Mouse (Mus musculus) kidney, postnatal 14 days (tissue): ENCODE results near the gene Cyp2d9.
"Not testable (repeated sequence)": the region's sequence is repeated elsewhere in the genome, so short reads cannot be mapped to it uniquely, and the experiment has no call there.

Source experiments
- DNase-seq: peaks from one replicate; pipeline ENCODE4 v3.0.0; 2022; ENCODE audit warnings: mixed read lengths

The Cyp2d9 gene

DNA sequence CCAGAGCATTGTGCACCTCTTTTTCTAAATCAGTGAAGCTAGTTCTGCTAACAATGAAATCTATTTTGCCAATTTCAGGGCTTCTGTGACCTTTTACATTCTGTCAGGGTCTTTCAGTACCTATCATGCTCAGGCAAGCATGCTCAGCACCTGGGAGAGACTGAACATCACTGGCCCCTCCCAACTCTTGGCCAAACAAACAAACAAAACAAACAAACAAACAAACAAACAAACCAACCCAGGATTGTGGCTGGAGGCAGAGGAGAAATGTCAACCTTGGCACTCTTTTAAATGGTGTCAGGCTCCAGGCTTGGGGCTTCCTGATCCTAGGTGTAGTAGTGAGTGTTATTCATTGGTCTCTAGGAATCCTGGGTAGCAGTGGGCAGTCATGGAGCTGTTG, at the start of gene Cyp2d9:
Gene Cyp2d9 (plus strand): TSS at position 301 of the 400 bp plus-strand sequence.
- no peak for DNase-seq

GRCm38 (mm10) chr15:82385729-82386128, 47.5 kb upstream of the Cyp2d9 start:
- DNase-seq: no peak

DNA sequence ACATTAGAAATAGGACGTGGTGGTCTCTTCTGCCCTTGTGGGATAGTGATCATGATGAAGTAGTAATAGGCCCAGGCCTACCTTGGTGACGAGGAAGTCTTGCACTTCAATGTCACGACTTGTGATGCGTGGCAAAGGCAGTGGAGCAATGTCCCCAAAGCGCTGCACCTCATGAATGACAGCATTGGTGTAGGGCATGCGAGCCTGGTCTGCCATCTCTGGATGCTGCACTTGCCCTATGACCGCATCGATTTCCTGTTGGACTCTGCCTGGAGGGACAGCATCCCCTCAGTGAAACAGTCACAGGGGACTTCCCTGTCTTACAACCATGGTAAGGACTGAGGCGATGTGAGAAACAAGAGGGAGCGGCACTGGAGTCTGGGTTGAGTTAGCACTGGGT, 43.3 kb upstream of the Cyp2d9 start:
- not testable (repeated sequence) for DNase-seq

GRCm38 (mm10) chr15:82393922-82394321, 39.3 kb upstream of the Cyp2d9 start, which contains the start of gene Cyp2d11:
Gene Cyp2d11, minus strand, starts transcription at chr15:82394022.
- DNase-seq: not testable (repeated sequence)

DNA sequence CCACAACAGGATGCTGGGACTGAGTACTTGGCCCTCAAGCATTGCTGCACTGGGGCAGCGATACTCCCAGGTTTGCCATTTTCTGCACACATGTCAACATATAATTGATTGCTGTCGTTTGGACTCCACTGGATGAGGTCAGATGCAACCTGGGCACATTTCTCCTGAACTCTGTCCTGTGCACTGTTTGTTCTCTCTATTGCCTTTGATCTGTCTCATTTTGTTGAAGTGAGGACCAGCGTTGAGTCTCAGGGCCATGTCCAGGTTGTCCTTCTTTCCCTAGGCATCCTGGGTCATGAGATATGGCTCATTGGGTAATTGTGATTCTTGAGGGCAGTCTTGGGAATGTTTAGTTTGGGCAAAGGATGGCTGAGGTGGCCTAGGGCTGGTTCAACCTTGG, 37.3 kb upstream of the Cyp2d9 start:
- DNase-seq: not testable (repeated sequence)

DNA sequence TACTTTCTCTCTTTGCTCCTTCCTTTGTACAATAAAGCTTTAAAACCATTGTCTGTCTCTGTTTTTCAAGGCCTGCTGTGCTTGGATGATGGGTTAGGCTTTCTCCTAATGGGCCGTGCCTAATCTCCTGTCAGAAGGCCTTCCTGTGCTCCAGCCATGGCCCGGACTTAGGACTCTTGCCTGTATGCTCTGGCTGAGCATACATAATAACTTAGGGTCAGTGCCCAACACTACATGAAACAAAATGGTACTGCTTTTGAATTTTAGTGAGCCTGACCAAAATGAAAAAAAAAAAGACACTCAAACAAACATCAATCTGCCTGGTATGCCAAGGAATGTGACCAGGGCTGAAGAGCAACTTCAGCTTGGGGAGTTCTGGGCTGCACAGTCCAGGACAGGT, 31.7 kb upstream of the Cyp2d9 start:
- DNase-seq: no peak

GRCm38 (mm10) chr15:82402106-82402505, 31.1 kb upstream of the Cyp2d9 start:
- DNase-seq: no peak

GRCm38 (mm10) chr15:82402741-82403140, 30.5 kb upstream of the Cyp2d9 start:
- DNase-seq: no peak

DNA sequence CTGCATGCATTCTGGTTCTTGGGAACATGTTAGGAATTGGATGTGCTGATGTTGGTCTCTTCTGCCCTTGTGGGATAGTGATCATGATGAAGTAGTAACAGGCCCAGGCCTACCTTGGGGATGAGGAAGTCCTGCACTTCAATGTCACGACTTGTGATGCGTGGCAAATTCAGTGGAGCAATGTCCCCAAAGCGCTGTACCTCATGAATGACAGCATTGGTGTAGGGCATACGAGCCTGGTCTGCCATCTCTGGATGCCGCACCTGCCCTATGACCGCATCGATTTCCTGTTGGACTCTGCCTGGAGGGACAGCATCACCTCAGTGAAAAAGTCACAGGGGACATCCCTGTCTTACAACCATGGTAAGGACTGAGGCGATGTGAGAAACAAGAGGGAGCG, 29.6 kb upstream of the Cyp2d9 start:
- DNase-seq: no peak

- DNase-seq: no peak
Observed at GRCm38 (mm10) chr15:82404163-82404562, 29.1 kb upstream of the Cyp2d9 start.

DNA sequence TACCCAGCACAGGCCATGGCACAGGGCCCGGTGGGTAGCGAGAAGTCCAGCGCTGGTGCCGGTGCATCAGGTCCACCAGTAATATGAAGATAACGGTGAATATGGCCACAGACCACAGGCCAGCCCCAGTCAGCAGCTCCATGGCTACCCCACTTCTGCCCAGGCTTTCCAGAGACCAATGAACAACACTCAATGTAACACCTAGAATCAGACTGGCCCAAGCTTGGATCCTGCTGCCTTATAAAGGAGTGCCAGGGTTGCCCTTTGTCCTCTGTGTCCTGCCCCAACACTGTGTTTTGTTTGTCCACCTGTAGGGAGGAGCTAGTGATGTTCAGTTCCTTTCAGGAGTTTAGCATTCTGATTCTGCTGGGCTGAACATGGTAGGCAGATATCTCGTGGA, 26.3 kb upstream of the Cyp2d9 start, which contains the start of gene Cyp2d10:
Gene Cyp2d10 (minus strand): TSS at position 215 of the 400 bp plus-strand sequence.
- no peak for DNase-seq

DNA sequence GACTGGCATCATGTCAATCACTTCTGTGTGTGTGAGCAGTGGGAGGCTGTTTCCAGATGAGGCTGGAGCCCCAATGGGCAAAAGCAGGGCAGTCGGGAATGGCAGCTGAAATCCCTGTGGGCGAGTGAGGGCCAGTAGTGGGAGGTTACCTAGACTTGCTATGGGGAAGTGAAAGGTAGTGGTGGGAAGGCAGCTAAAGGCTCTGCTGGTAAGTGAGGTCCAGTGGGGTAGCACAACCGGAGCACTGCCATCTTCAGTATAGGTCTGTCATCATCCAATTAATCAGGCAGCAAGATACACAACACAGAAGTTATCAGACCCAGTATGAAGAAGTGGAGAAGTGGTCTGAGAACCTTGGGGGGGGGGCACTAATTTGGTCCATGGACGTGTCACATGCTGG, 25.7 kb upstream of the Cyp2d9 start:
- no peak for DNase-seq

DNA sequence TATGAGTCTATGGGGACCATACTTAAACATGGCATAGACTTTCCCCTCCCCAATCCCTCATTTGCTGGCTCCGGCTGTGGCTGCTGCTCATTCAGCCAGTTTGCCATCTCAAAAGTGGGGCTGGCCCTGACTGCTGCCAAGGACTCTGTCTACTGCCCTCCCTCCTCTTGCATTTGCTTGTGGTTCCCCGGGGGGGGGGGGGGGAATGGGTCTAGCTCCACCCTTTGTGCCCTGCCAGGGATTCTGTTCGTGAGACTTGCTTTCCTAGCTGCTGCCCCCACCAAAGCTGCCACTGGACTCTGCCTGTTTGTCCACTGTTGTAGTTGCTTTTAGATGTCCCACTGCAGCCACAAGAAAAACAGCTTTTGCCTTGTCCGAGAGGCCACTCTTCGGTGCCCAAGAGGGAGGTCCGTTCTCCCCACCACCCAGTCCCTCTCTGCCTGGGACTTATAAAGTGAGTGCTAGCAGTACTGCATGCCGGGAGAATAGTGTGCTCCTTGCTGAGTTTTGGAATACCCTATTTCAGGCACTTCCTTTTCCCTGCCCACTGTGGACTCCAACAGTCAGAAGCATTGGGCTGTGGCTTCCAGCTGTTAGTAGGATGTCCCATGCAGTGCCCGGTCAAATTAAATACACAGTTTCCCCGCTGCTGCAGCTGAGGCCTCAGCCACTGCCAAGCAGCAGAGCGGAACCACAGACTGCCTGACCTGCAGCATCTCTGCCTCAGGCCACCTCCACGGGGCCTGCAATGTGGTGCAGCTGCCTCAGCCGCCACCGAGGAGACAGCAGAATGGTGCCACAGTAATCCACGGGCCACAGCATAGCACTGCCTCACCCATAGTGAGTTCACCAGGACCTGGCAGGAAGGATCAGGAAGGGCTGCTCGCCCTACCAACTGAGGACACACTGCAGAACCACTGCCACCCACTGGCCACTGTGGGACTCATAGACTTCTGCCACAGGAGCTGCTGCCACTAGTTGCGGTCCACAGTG, 16.1 kb upstream of the Cyp2d9 start:
- peak; percentile 91 for DNase-seq

DNA sequence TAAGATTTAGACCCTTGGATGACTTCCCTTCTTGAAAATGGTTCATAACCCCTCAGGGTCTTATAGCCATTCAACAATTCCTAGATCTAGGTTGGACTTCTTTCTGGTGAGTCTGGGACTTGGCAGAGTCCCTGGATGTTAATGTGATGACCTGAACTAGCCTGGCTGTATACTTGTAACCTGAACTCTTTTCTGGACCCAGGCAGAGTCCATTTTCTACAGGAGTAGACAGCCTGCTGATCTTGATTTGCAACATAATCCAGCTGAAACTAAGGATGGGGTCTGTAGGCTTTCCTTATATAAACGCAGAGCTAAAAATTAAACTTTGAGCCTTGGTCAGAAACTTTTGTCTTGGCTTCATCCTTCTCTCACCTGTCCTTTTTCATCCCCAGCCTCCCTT, 14.6 kb upstream of the Cyp2d9 start:
- DNase-seq: no peak

DNA sequence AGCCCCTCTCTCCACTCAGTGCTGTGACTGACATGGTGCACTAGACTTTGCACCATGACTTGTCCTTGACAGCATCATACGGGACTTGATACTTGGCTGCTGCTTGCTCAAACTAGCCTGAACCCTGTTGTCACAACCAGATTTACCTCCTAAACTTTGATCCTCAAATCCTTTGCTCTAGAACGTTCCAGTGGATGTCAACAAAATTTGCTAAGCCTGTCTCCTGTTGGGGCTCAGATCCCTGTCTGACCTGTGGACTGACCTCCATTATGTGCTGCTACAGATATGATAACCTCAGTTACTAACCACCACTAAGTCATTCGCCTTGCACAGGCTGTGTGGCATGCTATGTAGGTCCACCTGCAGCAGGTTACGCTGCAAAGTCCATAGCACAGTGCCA, 10.3 kb upstream of the Cyp2d9 start:
- no peak for DNase-seq

DNA sequence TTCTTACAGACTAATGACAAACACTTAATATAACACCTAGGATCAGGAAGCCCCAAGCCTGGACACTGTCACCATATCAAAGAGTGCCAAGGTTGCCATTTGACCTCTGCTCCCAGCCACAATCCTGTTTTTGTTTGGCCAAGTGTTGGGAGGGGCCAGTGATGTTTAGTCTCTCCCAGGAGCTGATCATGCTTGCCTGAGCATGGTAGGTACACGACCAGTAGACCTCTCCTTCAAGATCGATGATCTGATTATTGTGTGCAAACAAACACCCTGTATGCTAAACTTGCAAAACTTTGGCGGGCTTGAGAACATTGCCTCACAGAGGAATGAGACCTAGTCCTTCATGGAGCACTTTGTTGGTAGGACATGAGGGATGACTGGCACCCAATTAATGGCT, 9.8 kb upstream of the Cyp2d9 start:
- DNase-seq: no peak

DNA sequence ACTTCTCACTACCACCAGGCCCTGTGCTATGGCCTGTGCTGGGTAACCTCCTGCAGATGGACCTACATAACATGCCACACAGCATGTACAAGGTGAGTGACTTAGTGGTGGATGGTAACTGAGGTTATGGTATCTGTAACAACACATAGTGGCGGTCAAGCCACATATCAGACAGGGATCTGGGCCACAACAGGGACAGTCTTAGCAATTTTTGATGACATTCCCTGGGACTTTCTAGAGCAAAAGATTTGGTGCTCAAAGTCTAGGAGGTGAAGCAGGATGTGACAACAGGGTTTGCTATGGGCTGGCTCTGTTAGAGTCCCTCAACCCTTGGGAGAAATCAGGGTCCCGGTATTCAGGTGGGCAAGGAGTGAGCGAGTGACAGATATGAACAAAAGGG, 384 bp downstream of the Cyp2d9 start:
- DNase-seq: no peak

- no peak for DNase-seq
Observed at GRCm38 (mm10) chr15:82434541-82434940, 1.3 kb downstream of the Cyp2d9 start.

DNA sequence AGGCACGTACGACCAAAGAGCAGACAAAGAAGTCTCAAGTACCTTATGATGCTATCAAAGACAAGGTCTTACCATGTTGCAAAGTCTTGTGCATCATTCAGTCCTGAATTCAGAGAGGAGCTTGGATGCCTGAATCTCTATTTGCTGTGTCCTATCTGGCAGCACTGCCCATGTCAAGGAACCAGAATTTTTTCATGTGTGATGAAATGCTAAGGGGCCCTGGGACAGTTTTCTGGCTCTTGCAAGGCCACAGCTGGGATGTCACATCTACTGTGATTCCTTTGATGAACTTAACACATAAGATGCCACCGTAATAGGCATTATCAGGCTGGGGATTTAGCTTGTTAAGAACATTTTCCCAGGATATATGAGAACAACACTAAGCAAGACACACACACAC, 1.8 kb downstream of the Cyp2d9 start:
- DNase-seq: no peak

DNA sequence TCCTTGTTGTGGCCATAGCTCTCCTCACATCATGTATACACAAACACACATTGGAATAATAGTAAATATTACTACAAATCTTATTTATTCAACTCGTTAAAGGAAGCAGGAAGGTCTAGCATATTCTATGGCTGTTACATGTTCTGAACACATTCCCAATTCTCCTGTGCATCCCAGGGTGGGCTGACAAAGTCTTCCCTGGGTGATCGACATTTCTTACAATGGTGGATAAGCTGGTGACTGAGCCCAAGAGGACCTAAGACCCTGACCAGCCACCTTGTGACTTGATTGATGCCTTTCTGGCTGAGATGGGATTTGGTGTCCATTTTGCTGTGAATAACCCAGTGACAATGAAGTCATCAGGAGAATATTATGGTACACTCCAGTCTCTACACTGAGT, 2.4 kb downstream of the Cyp2d9 start:
- DNase-seq: no peak

- peak; percentile 24 for DNase-seq
Observed at GRCm38 (mm10) chr15:82437975-82438617, 4.9 kb downstream of the Cyp2d9 start.

DNA sequence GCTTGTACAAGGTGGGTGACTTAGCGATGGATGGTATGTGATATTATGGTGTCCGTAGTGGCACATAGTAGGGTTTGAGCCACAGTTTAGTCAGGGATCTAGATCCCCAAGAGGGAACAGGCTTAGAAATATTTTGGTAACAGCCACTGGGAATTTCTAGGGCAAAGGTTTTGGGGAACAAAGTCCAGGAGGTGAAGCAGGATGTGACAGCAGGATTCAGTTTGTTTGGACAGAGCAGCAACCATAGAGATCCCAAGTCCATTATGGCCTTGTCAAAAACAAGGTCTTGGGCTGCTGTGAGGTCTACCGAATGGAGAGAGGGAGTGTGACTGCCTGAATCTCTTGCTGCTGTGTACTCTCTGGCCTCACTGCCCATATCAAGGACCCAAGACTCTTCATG, 10.4 kb downstream of the Cyp2d9 start:
- no peak for DNase-seq

DNA sequence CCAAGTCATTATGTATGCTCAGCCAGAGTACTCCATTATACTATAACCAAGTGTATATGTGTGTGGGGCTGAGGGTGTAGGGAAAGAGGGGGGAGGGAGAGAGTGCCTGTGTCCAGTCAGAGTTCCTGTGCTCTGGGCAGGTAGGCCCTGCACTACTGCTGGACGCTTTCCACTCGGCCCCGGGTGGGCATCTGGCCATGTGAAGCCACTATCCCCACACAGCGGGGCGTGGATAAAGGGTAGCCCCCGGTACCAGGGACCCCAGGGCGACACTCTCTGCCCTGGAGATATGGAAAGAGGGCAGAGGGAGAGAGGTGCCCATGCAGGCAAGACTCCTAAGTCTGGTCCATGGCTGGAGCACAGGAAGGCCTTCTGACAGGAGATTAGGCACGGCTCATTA, 12.0 kb downstream of the Cyp2d9 start:
- no peak for DNase-seq

- DNase-seq: not testable (repeated sequence)
Observed at GRCm38 (mm10) chr15:82450045-82450444, 16.8 kb downstream of the Cyp2d9 start.
